Mouse (Mus musculus): ENCODE results near the gene Acsm3. TPM values are rescaled to one million over a fixed set of nuclear protein-coding genes. Genes with fewer than 3 reads are reported as not detected.
"Not testable (repeated sequence)": the region's sequence is repeated elsewhere in the genome, so short reads cannot be mapped to it uniquely, and the experiment has no call there.

The Acsm3 gene
- 0.14 and 0.25 TPM in 2 replicates for polyA plus RNA-seq (2014; fragmentation: Nextera tagmentation; extraction: Ambion mirVana)

DNA sequence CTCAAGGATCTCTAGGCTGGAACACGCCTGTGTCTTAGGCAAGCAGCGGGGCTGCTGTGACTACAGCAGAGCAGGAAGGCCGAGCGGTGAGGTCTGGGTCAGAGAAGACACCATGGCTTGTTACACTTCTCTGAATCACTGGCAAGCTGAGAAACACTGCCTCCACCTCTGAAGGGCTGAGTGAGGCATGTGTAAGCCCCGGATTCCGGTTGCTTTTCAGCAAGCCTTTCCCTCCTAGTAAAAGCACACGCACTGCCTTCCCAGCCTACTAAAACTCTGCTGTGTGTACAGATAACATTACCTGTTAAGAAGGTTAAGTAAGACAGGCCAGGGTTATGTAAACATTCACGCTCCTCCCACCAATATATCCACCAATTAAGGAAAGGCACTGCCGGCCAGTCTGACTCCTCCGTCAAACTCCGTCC lies at the start of gene Acsm3:
Acsm3 (plus strand) TSS at position 397 of the 425 bp plus-strand sequence.
- 46% methylated on average over 11 of the region's 11 CpGs for WGBS
- Histone ChIP-seq H3K36me3 (ENCODE audit: control insufficient read depth, insufficient read depth, low read length) (no peaks in the 10 kb centered on the region), H3K27ac (replicated peaks; ENCODE audit: low read depth, low read length) (no peak within 1 kb of the TSS), H3K4me3 (ENCODE audit: low read depth, low read length) (no peak within 1 kb of the TSS), H3K4me2 (ENCODE audit: low read depth, severe bottlenecking) (no peak within 1 kb of the TSS), H3K9ac (ENCODE audit: low read length) (no peak within 1 kb of the TSS), H3K27me3 (ENCODE audit: control insufficient read depth, insufficient read depth, low read length) (no peaks in the 10 kb centered on the region), H3K4me1 (ENCODE audit: control insufficient read depth, insufficient read depth, low read length) (no peaks in the 10 kb centered on the region), H3K9me3 (ENCODE audit: control insufficient read depth, low read length) (no peaks in the 10 kb centered on the region)
- DNase-seq (ENCODE audit: low spot score) (no peak), ATAC-seq (ENCODE audit: insufficient number of reproducible peaks, low FRiP score, low TSS enrichment, low read depth) (no peak)

GRCm38 (mm10) chr7:119714111-119714510 lies 46.6 kb upstream of the Acsm3 start:
- Histone ChIP-seq H3K36me3 (ENCODE audit: control insufficient read depth, insufficient read depth, low read length) (peaks cover 7% of the 10 kb centered on the region; the same call in 1 of the 2 replicates), H3K9me3 (ENCODE audit: control insufficient read depth, low read length) (no peaks in the 10 kb centered on the region), H3K9ac (ENCODE audit: low read length) (no peak overlapping the region), H3K27me3 (ENCODE audit: control insufficient read depth, insufficient read depth, low read length) (no peaks in the 10 kb centered on the region), H3K4me1 (ENCODE audit: control insufficient read depth, insufficient read depth, low read length) (no peaks in the 10 kb centered on the region), H3K27ac (replicated peaks; ENCODE audit: low read depth, low read length) (no peak overlapping the region), H3K4me2 (ENCODE audit: low read depth, severe bottlenecking) (no peak overlapping the region), H3K4me3 (ENCODE audit: low read depth, low read length) (no peak overlapping the region)
- 92% methylated on average over 7 of the region's 7 CpGs for WGBS
- ATAC-seq (ENCODE audit: insufficient number of reproducible peaks, low FRiP score, low TSS enrichment, low read depth) = no peak
- no peak for DNase-seq (ENCODE audit: low spot score)

DNA sequence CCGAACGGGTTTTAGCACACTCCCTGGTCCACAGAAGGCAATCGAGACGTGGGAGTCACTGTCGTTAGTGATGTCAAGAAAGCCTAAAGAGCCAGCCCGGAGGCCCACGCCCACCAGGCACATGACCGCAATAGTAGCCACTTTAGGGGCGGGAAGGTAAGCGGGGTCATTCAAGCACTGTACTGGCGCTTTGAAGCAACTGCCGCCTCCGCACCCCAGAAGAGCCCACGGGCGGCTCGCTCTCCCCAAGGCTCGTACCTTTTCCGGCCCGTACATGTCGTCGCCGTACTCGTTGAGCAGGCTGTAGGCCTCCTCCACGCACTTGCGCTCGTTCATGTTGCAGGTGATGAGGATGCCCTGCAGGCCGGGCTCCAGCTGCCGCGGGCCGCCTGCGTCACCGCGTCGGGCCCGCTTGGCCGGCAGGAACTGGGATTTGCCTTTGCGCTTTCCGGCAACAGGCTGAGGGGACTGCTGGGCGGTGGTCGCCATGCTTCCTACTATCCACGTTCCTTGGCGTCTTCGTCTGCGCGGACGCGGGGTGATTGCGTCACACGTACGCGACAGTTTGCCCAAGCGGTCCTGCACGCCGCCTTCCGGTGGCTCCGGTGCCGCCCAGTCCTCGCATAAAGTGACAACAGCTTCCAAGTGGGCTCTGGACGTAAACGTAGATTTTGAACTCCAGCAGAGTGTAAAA lies 40.3 kb upstream of the Acsm3 start, which contains the start of gene Thumpd1:
Thumpd1 (minus strand) TSS at position 546 of the 694 bp plus-strand sequence.
- DNase-seq (ENCODE audit: low spot score) (peak; percentile 96), ATAC-seq (ENCODE audit: insufficient number of reproducible peaks, low FRiP score, low TSS enrichment, low read depth) (peak; percentile 94)
- no peak within 1 kb of the TSS for H3K27ac ChIP-seq (replicated peaks; ENCODE audit: low read depth, low read length)
- H3K36me3 ChIP-seq (ENCODE audit: control insufficient read depth, insufficient read depth, low read length) = peaks cover 7% of the 10 kb centered on the region; the same call in 1 of the 2 replicates
- H3K4me1 ChIP-seq (ENCODE audit: control insufficient read depth, insufficient read depth, low read length) = no peaks in the 10 kb centered on the region
- no peaks in the 10 kb centered on the region for H3K27me3 ChIP-seq (ENCODE audit: control insufficient read depth, insufficient read depth, low read length)
- under 1% methylated on average over 59 of the region's 60 CpGs for WGBS
- H3K4me2 ChIP-seq (ENCODE audit: low read depth, severe bottlenecking) = peak within 1 kb of the TSS; percentile 74
- no peaks in the 10 kb centered on the region for H3K9me3 ChIP-seq (ENCODE audit: control insufficient read depth, low read length)
- peak within 1 kb of the TSS; percentile 83 for H3K9ac ChIP-seq (ENCODE audit: low read length)
- peak within 1 kb of the TSS; percentile 87 for H3K4me3 ChIP-seq (ENCODE audit: low read depth, low read length)

DNA sequence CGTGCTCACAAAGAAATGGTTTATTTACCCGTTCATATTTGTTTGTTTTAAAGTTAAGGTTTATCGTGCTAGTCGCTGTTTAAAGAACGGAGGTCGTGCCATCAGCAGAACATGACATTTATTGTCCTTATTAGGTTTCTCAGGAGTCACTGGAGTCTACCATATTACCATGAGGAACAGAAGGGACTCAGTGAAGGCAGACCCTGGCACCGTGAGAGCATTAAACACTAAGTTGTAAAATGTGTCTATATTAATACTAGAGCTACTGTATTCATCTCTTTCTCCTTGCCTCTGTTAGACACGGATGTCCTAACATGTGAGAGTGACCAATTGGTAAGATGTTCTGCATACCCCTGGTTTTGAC lies 39.8 kb upstream of the Acsm3 start:
- no peaks in the 10 kb centered on the region for H3K9me3 ChIP-seq (ENCODE audit: control insufficient read depth, low read length)
- 14% methylated on average over 8 of the region's 8 CpGs for WGBS
- DNase-seq (ENCODE audit: low spot score) (no peak), ATAC-seq (ENCODE audit: insufficient number of reproducible peaks, low FRiP score, low TSS enrichment, low read depth) (peak; percentile 41)
- no peaks in the 10 kb centered on the region for H3K4me1 ChIP-seq (ENCODE audit: control insufficient read depth, insufficient read depth, low read length)
- H3K4me3 ChIP-seq (ENCODE audit: low read depth, low read length) = peak overlapping the region; percentile 87
- no peaks in the 10 kb centered on the region for H3K27me3 ChIP-seq (ENCODE audit: control insufficient read depth, insufficient read depth, low read length)
- H3K27ac ChIP-seq (replicated peaks; ENCODE audit: low read depth, low read length) = no peak overlapping the region
- H3K9ac ChIP-seq (ENCODE audit: low read length) = peak overlapping the region; percentile 83
- peaks cover 7% of the 10 kb centered on the region; the same call in 1 of the 2 replicates for H3K36me3 ChIP-seq (ENCODE audit: control insufficient read depth, insufficient read depth, low read length)
- peak overlapping the region; percentile 74 for H3K4me2 ChIP-seq (ENCODE audit: low read depth, severe bottlenecking)

DNA sequence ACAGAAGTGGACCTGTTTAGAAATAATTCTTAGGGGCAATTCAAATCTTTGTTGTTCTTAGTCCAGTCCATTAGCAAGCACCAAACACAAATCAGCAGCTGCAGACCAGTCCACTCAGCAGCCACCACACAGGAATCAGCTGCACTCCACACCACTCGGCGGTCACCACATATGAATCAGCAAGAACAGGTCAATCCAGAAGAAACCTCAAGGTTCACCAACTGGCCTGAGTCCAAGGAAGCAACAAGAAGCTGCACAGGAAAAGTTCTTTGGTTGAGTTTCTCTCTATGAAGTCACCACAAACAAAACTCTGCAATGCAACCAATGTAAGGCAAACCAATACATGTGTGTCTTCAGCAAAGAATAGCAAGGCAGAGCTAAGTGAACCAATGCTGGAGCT lies 33.1 kb upstream of the Acsm3 start:
- no peaks in the 10 kb centered on the region for H3K9me3 ChIP-seq (ENCODE audit: control insufficient read depth, low read length)
- no peaks in the 10 kb centered on the region for H3K4me1 ChIP-seq (ENCODE audit: control insufficient read depth, insufficient read depth, low read length)
- H3K4me2 ChIP-seq (ENCODE audit: low read depth, severe bottlenecking) = no peak overlapping the region
- no peak overlapping the region for H3K9ac ChIP-seq (ENCODE audit: low read length)
- H3K27me3 ChIP-seq (ENCODE audit: control insufficient read depth, insufficient read depth, low read length) = no peaks in the 10 kb centered on the region
- H3K4me3 ChIP-seq (ENCODE audit: low read depth, low read length) = no peak overlapping the region
- ATAC-seq (ENCODE audit: insufficient number of reproducible peaks, low FRiP score, low TSS enrichment, low read depth) (no peak), DNase-seq (ENCODE audit: low spot score) (no peak)
- 95% methylated on average over 2 of the region's 2 CpGs for WGBS
- H3K36me3 ChIP-seq (ENCODE audit: control insufficient read depth, insufficient read depth, low read length) = no peaks in the 10 kb centered on the region
- H3K27ac ChIP-seq (replicated peaks; ENCODE audit: low read depth, low read length) = no peak overlapping the region

GRCm38 (mm10) chr7:119731262-119731661 lies 29.5 kb upstream of the Acsm3 start:
- WGBS = 87% methylated on average over 4 of the region's 4 CpGs
- H3K9ac ChIP-seq (ENCODE audit: low read length); H3K27ac ChIP-seq (replicated peaks; ENCODE audit: low read depth, low read length); H3K27me3 ChIP-seq (ENCODE audit: control insufficient read depth, insufficient read depth, low read length); H3K9me3 ChIP-seq (ENCODE audit: control insufficient read depth, low read length); H3K4me3 ChIP-seq (ENCODE audit: low read depth, low read length); H3K36me3 ChIP-seq (ENCODE audit: control insufficient read depth, insufficient read depth, low read length); H3K4me1 ChIP-seq (ENCODE audit: control insufficient read depth, insufficient read depth, low read length); ATAC-seq (ENCODE audit: insufficient number of reproducible peaks, low FRiP score, low TSS enrichment, low read depth); H3K4me2 ChIP-seq (ENCODE audit: low read depth, severe bottlenecking): not testable (repeated sequence)
- DNase-seq (ENCODE audit: low spot score) = peak; percentile 50

GRCm38 (mm10) chr7:119738877-119739276 lies 21.8 kb upstream of the Acsm3 start:
- ATAC-seq (ENCODE audit: insufficient number of reproducible peaks, low FRiP score, low TSS enrichment, low read depth) = no peak
- 86% methylated on average over 2 of the region's 2 CpGs for WGBS

GRCm38 (mm10) chr7:119739798-119740468 lies 20.8 kb upstream of the Acsm3 start:
- H3K9ac ChIP-seq (ENCODE audit: low read length); H3K9me3 ChIP-seq (ENCODE audit: control insufficient read depth, low read length); H3K27ac ChIP-seq (replicated peaks; ENCODE audit: low read depth, low read length); H3K36me3 ChIP-seq (ENCODE audit: control insufficient read depth, insufficient read depth, low read length); H3K27me3 ChIP-seq (ENCODE audit: control insufficient read depth, insufficient read depth, low read length); DNase-seq (ENCODE audit: low spot score); H3K4me1 ChIP-seq (ENCODE audit: control insufficient read depth, insufficient read depth, low read length): not testable (repeated sequence)
- Histone ChIP-seq H3K4me2 (ENCODE audit: low read depth, severe bottlenecking) (peak overlapping the region; percentile 31; the same call in 1 of the 2 replicates), H3K4me3 (ENCODE audit: low read depth, low read length) (peak overlapping the region; percentile 30)
- WGBS = 5% methylated on average over 22 of the region's 44 CpGs
- peak; percentile 70; the same call in 1 of the 2 replicates for ATAC-seq (ENCODE audit: insufficient number of reproducible peaks, low FRiP score, low TSS enrichment, low read depth)

More at GRCm38 (mm10) chr7:119738877-119739276, 21.8 kb upstream of the Acsm3 start:
- Histone ChIP-seq H3K9me3 (ENCODE audit: control insufficient read depth, low read length) (no peaks in the 10 kb centered on the region), H3K27me3 (ENCODE audit: control insufficient read depth, insufficient read depth, low read length) (no peaks in the 10 kb centered on the region), H3K4me3 (ENCODE audit: low read depth, low read length) (no peak overlapping the region), H3K9ac (ENCODE audit: low read length) (no peak overlapping the region), H3K27ac (replicated peaks; ENCODE audit: low read depth, low read length) (no peak overlapping the region), H3K4me2 (ENCODE audit: low read depth, severe bottlenecking) (no peak overlapping the region), H3K4me1 (ENCODE audit: control insufficient read depth, insufficient read depth, low read length) (no peaks in the 10 kb centered on the region), H3K36me3 (ENCODE audit: control insufficient read depth, insufficient read depth, low read length) (no peaks in the 10 kb centered on the region)
- DNase-seq (ENCODE audit: low spot score) = no peak
